Mouse (Mus musculus) CH12.LX (cell line): ENCODE measurements around the gene Nynrin.

Experiments
- CHD1 ChIP-seq: IDR thresholded peaks from 2 replicates; pipeline ENCODE4 v1.6.1; 2012; ENCODE audit warnings: low read depth, low read length, improper control_type of control experiment, inconsistent platforms
- CTCF ChIP-seq, 2 experiments: IDR thresholded peaks in 1 of 2; conservative IDR thresholded peaks in 1 of 2; 2 replicates each; pipeline ENCODE4 v1.5.1; 2011 to 2012; ENCODE audit warnings: low read depth in 2 of 2, low read length in 2 of 2, improper control_type of control experiment in 1 of 2, inconsistent platforms in 1 of 2, mild to moderate bottlenecking in 1 of 2, moderate library complexity in 1 of 2
- USF1 ChIP-seq: IDR thresholded peaks from 2 replicates; pipeline ENCODE4 v1.6.1; 2014; ENCODE audit warnings: low read depth, mild to moderate bottlenecking, inconsistent platforms, low read length, improper control_type of control experiment

DNA sequence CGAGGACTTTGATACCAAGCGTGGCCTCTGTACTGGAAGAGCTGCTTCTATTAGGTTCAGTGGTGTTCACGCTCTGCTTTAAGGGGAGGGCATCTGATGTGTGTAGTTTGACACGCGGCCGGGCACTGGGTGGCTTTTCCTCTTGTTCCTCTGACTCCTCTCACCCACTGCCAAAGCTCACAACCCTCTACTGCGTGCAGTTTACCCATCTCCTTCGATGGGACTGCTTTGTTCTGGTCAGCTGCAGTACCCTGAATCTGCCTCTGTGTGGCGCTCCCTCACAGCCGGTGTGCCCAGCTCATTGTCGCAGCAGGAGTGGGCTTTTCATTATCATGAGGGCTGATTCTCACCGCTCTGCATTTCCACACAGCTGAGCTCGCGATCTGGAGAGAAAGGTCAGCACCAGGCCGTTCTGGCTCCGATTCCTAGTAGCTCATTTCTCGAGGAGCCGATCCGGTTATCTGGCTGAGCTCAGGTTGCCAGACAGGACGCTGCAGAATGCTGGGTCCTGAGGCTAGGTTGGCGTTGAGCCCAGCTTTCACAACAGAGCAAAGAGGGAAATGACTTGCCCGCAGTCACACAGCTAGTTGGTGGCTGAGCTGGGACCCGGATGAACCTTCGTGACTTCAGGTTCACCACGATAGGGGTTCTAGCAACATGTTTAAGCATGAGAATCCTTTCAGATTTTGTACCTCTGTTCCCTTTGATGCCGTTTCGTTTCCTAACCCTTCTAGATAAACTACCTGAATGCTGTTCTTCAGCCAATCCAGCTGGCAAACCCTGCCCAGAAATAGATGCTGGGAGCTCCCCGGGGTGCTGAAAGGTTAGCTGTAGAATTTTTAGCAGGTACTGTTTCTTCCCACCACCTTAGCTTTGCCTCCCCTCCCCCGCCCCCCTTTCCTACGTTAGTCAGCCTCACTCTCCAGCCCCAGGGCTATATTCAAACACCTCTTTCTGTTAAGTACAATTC lies 20.2 kb downstream of the Nynrin start:
- TF ChIP-seq CTCF (conservative IDR thresholded peaks at IDR 0.05 in 1 of 2, IDR thresholded peaks at IDR 0.05 in 1 of 2; ENCODE audit: low read depth in 2 of 2, low read length in 2 of 2) (peak; percentile 82 to 97), USF1 (no peak), CHD1 (no peak)
